Mouse (Mus musculus) megakaryocyte, embryonic 14.5 days (primary cell): ENCODE measurements around the gene Cd24a.

Experiments
- FLI1 ChIP-seq: IDR thresholded peaks from 2 replicates; pipeline ENCODE4 v1.6.1; 2012; ENCODE audit warnings: low read length, inconsistent platforms, mixed read lengths
- GATA1 ChIP-seq: IDR thresholded peaks from 3 replicates; pipeline ENCODE4 v1.6.1; 2012; ENCODE audit warnings: mixed read lengths, low read length, inconsistent platforms, borderline replicate concordance

DNA sequence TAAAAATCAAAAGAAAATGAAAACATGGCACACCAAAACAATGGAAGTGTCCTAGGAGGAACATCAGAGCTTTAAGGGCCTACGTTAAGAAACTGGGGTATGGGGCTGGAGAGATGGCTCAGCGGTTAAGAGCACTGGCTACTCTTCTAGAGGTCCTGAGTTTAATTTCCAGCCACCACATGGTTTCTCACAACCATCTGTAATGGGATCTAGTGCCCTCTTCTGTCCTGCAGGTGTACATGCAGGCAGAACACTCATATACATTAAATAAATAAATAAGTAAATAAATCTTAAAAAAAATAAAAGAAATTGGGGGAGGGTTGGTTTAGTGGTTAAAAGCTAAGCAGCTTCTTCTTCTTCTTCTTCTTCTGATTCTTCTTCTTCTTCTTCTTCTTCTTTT lies 16.8 kb upstream of the Cd24a start:
- no peak for TF ChIP-seq GATA1
- no peak for TF ChIP-seq FLI1
